Mouse (Mus musculus) CH12.LX (cell line): Measurements from ENCODE around the gene Dlg2. TPM values are rescaled to one million over a fixed set of nuclear protein-coding genes. Genes with fewer than 3 reads are reported as not detected.
A peak's percentile ranks its signal among the peaks of the same experiment; 100 is the strongest.

Experiments
- DNase-seq: peaks from one replicate; pipeline ENCODE4 v3.0.0-alpha.2; 2013; ENCODE audit errors: extremely low read depth
- H3K27ac ChIP-seq: 2 replicates; pipeline ENCODE4 v1.5.1; 2012; ENCODE audit warnings: low read depth, mild to moderate bottlenecking, control low read depth, moderate library complexity; ENCODE audit not compliant: insufficient read depth
- H3K27me3 ChIP-seq: replicated peaks from 2 replicates; pipeline ENCODE3; 2012; ENCODE audit warnings: inconsistent platforms
- H3K36me3 ChIP-seq, 2 experiments: replicated peaks in 1 of 2; 2 replicates each; pipeline versions ENCODE3 to v1.6.1; 2012; ENCODE audit warnings: inconsistent platforms in 1 of 2, low read length in 1 of 2, mild to moderate bottlenecking in 1 of 2, mixed read lengths in 1 of 2, moderate library complexity in 1 of 2; ENCODE audit not compliant: control insufficient read depth in 1 of 2, insufficient read depth in 1 of 2
- H3K4me1 ChIP-seq, 2 experiments: 2 replicates each; pipeline ENCODE4 v1.6.1; 2012; ENCODE audit warnings: inconsistent platforms in 1 of 2, moderate library complexity in 1 of 2; ENCODE audit not compliant: insufficient read depth in 2 of 2, control insufficient read depth in 1 of 2
- H3K4me2 ChIP-seq: 2 replicates; pipeline ENCODE4 v1.6.1; 2012; ENCODE audit warnings: low read depth, mild to moderate bottlenecking, control low read depth; ENCODE audit not compliant: poor library complexity, insufficient read depth, severe bottlenecking
- H3K4me3 ChIP-seq, 3 experiments: fragments of 150-350 bp in 1 of 3; sonication (generic) in 1 of 3; replicated peaks in 1 of 3; 2 replicates each; pipeline versions ENCODE3 to v1.5.1; 2011 to 2012; ENCODE audit warnings: low read depth in 2 of 3, low read length in 2 of 3, mild to moderate bottlenecking in 2 of 3, moderate library complexity in 2 of 3, control low read depth in 1 of 3, improper control_type of control experiment in 1 of 3, inconsistent platforms in 1 of 3, mixed read lengths in 1 of 3; ENCODE audit not compliant: poor library complexity in 1 of 3
- H3K79me2 ChIP-seq: replicated peaks from 2 replicates; pipeline ENCODE4 v1.6.1; 2012; ENCODE audit warnings: mild to moderate bottlenecking, moderate library complexity; ENCODE audit not compliant: control insufficient read depth, poor library complexity, insufficient read depth, severe bottlenecking; ENCODE audit errors: extremely low read depth
- H3K9ac ChIP-seq: 2 replicates; pipeline ENCODE4 v1.6.1; 2012; ENCODE audit warnings: low read depth, mild to moderate bottlenecking, control low read depth, moderate library complexity; ENCODE audit not compliant: insufficient read depth
- H3K9me3 ChIP-seq: replicated peaks from 2 replicates; pipeline ENCODE3; 2012; ENCODE audit warnings: low read length, inconsistent platforms, mixed read lengths
- BHLHE40 ChIP-seq: IDR thresholded peaks from 2 replicates; pipeline ENCODE4 v1.6.1; 2011; ENCODE audit warnings: mild to moderate bottlenecking, low read depth, low read length, improper control_type of control experiment
- CHD2 ChIP-seq: IDR thresholded peaks from 2 replicates; pipeline ENCODE4 v1.6.1; 2011; ENCODE audit warnings: low read length, improper control_type of control experiment
- E2F4 ChIP-seq: IDR thresholded peaks from 2 replicates; pipeline ENCODE4 v1.6.1; 2011; ENCODE audit warnings: low read depth, low read length, improper control_type of control experiment; ENCODE audit not compliant: insufficient replicate concordance
- ELF1 ChIP-seq: IDR thresholded peaks from 2 replicates; pipeline ENCODE4 v1.6.1; 2014; ENCODE audit warnings: low read depth, mild to moderate bottlenecking, inconsistent platforms, low read length, improper control_type of control experiment
- EP300 ChIP-seq: IDR thresholded peaks from 2 replicates; pipeline ENCODE4 v1.6.1; 2011; ENCODE audit warnings: low read length, improper control_type of control experiment
- ETS1 ChIP-seq: conservative IDR thresholded peaks from 2 replicates; pipeline ENCODE4 v1.6.1; 2012; ENCODE audit warnings: low read depth, mild to moderate bottlenecking, inconsistent platforms, low read length, improper control_type of control experiment, moderate library complexity
- GABPA ChIP-seq: IDR thresholded peaks from 2 replicates; pipeline ENCODE4 v1.6.1; 2012; ENCODE audit warnings: low read depth, low read length, improper control_type of control experiment, inconsistent platforms; ENCODE audit not compliant: insufficient replicate concordance
- HCFC1 ChIP-seq: IDR thresholded peaks from 2 replicates; pipeline ENCODE4 v1.6.1; 2012; ENCODE audit warnings: low read depth, mild to moderate bottlenecking, inconsistent platforms, low read length, improper control_type of control experiment
- IRF4 ChIP-seq: IDR thresholded peaks from 2 replicates; pipeline ENCODE4 v1.6.1; 2014; ENCODE audit warnings: low read depth, mild to moderate bottlenecking, inconsistent platforms, low read length, improper control_type of control experiment
- KAT2A ChIP-seq: IDR thresholded peaks from 2 replicates; pipeline ENCODE4 v1.6.1; 2012; ENCODE audit warnings: low read length, improper control_type of control experiment, inconsistent platforms; ENCODE audit not compliant: insufficient replicate concordance
- MAX ChIP-seq: IDR thresholded peaks from 2 replicates; pipeline ENCODE4 v1.6.1; 2011; ENCODE audit warnings: low read length, improper control_type of control experiment
- MXI1 ChIP-seq: IDR thresholded peaks from 2 replicates; pipeline ENCODE4 v1.6.1; 2011; ENCODE audit warnings: mild to moderate bottlenecking, low read depth, low read length, improper control_type of control experiment
- NELFE ChIP-seq: IDR thresholded peaks from 2 replicates; pipeline ENCODE4 v1.6.1; 2011; ENCODE audit warnings: low read depth, low read length, improper control_type of control experiment
- NRF1 ChIP-seq: IDR thresholded peaks from 2 replicates; pipeline ENCODE4 v1.6.1; 2014; ENCODE audit warnings: low read depth, mild to moderate bottlenecking, inconsistent platforms, low read length, improper control_type of control experiment, moderate library complexity
- POLR2A ChIP-seq: IDR thresholded peaks from 2 replicates; pipeline ENCODE4 v1.6.1; 2011; ENCODE audit warnings: low read depth, mild to moderate bottlenecking, improper control_type of control experiment, low read length
- POLR2AphosphoS2 ChIP-seq: IDR thresholded peaks from 2 replicates; pipeline ENCODE4 v1.6.1; 2011; ENCODE audit warnings: low read depth, low read length, improper control_type of control experiment
- RAD21 ChIP-seq: IDR thresholded peaks from 2 replicates; pipeline ENCODE4 v1.6.1; 2011; ENCODE audit warnings: low read depth, mild to moderate bottlenecking, low read length, improper control_type of control experiment, moderate library complexity
- RCOR1 ChIP-seq: conservative IDR thresholded peaks from 2 replicates; pipeline ENCODE4 v1.6.1; 2012; ENCODE audit warnings: low read depth, mild to moderate bottlenecking, inconsistent platforms, low read length, improper control_type of control experiment
- SMC3 ChIP-seq: IDR thresholded peaks from 2 replicates; pipeline ENCODE4 v1.6.1; 2011; ENCODE audit warnings: low read depth, low read length, improper control_type of control experiment
- TBP ChIP-seq: conservative IDR thresholded peaks from 2 replicates; pipeline ENCODE4 v1.6.1; 2011; ENCODE audit warnings: low read depth, low read length, improper control_type of control experiment
- TCF12 ChIP-seq: IDR thresholded peaks from 2 replicates; pipeline ENCODE4 v1.6.1; 2014; ENCODE audit warnings: low read depth, mild to moderate bottlenecking, inconsistent platforms, low read length, improper control_type of control experiment
- UBTF ChIP-seq: IDR thresholded peaks from 2 replicates; pipeline ENCODE4 v1.6.1; 2012; ENCODE audit warnings: low read depth, mild to moderate bottlenecking, inconsistent platforms, low read length, improper control_type of control experiment, moderate library complexity
- USF1 ChIP-seq: IDR thresholded peaks from 2 replicates; pipeline ENCODE4 v1.6.1; 2014; ENCODE audit warnings: low read depth, mild to moderate bottlenecking, inconsistent platforms, low read length, improper control_type of control experiment
- USF2 ChIP-seq: conservative IDR thresholded peaks from 2 replicates; pipeline ENCODE4 v1.6.1; 2011; ENCODE audit warnings: low read depth, low read length, improper control_type of control experiment
- ZC3H11A ChIP-seq: IDR thresholded peaks from 2 replicates; pipeline ENCODE4 v1.6.1; 2012; ENCODE audit warnings: low read depth, mild to moderate bottlenecking, inconsistent platforms, low read length, improper control_type of control experiment
- ZKSCAN1 ChIP-seq: IDR thresholded peaks from 2 replicates; pipeline ENCODE4 v1.6.1; 2012; ENCODE audit warnings: low read depth, inconsistent platforms, low read length, improper control_type of control experiment, borderline replicate concordance
- ZMIZ1 ChIP-seq: IDR thresholded peaks from 2 replicates; pipeline ENCODE4 v1.6.1; 2012; ENCODE audit warnings: low read depth, mild to moderate bottlenecking, inconsistent platforms, low read length, improper control_type of control experiment
- dilution Hi-C: fragments of 300-500 bp; cut with MboI; formaldehyde crosslinking; loops from 2 replicates; pipeline ENCODE4 v1.14.3; 2020; ENCODE audit warnings: low sequenced_read_pairs; ENCODE audit not compliant: extremely low pct_unique_long_range_greater_than_20kb, extremely low pct_ligation_motif_present
- in situ Hi-C: fragments of 300-500 bp; cut with MboI; formaldehyde crosslinking; loops from 3 replicates; pipeline ENCODE4 v1.14.3; 2019; ENCODE audit warnings: low sequenced_read_pairs, low pct_ligation_motif_present, low pct_unique_long_range_greater_than_20kb, mixed read lengths
- polyA plus RNA-seq: library from polyadenylated mRNA; unstranded; fragments of >175 nt; gene quantifications from 2 replicates; pipeline ENCODE4 v1.2.1, GENCODE M21; 2012; ENCODE audit warnings: low read depth; ENCODE audit not compliant: insufficient read length
- total RNA-seq, 2 experiments: library from RNA; depleted of rRNA; stranded (reverse); fragments of 300-350 nt in 1 of 2; fragments of >200 nt in 1 of 2; gene quantifications; 2 replicates each; pipeline ENCODE4 v1.2.3; 2012 to 2014

Gene Dlg2
- total and polyA plus RNA-seq, 3 experiments = 0.36 TPM; not detected in 2

DNA sequence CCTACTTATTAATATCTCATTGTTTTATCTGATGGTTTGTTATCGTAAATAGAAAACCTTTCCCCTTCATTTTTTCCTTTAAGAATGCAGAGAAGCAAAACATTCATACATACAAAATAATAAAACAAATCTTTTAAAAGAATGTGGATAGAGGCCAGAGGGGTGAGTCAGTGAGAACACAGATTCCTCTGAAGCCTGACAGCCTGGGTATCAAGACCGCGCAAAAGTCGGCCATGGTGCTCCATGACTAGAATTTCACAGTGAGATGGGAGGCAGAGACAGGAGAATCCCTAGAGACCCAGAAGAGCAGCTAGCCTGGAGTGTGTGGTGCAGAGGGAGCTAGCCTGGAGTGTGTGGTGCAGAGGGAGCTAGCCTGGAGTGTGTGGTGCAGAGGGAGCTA is 2010.4 kb downstream of the Dlg2 start:
- dilution Hi-C loops (no loop called here), in situ Hi-C loops (no loop called here)
- Histone ChIP-seq H3K79me2 (no peaks in the 10 kb centered on the region), H3K27ac (no peak overlapping the region), H3K4me3 (no peak overlapping the region), H3K9ac (no peak overlapping the region), H3K27me3 (no peaks in the 10 kb centered on the region), H3K4me1 (peaks cover 2 to 25% of the 10 kb centered on the region in 2 experiments; a peak in 3 of 4 replicates), H3K4me2 (no peak overlapping the region), H3K9me3 (no peaks in the 10 kb centered on the region), H3K36me3 (no peaks in the 10 kb centered on the region)
- TF ChIP-seq POLR2AphosphoS2 = no peak
- TF ChIP-seq BHLHE40 = no peak
- TF ChIP-seq USF2 = no peak
- TF ChIP-seq E2F4 = no peak
- TF ChIP-seq NRF1 = no peak
- TF ChIP-seq ZC3H11A = no peak
- TF ChIP-seq RAD21 = no peak
- no peak for TF ChIP-seq ELF1
- TF ChIP-seq KAT2A = no peak
- no peak for DNase-seq

- H3K4me2 ChIP-seq = no peak overlapping the region; the same call in 1 of the 2 replicates
- in situ Hi-C loops (no loop called here), dilution Hi-C loops (no loop called here)
- no peak for TF ChIP-seq HCFC1
- no peak for TF ChIP-seq TBP
- no peak for TF ChIP-seq ZMIZ1
- no peak for TF ChIP-seq USF2
- no peak for TF ChIP-seq CHD2
- TF ChIP-seq SMC3 = no peak
- no peaks in the 10 kb centered on the region for H3K36me3 ChIP-seq
- no peaks in the 10 kb centered on the region for H3K9me3 ChIP-seq
- H3K27me3 ChIP-seq = no peaks in the 10 kb centered on the region
- H3K79me2 ChIP-seq = no peaks in the 10 kb centered on the region
- no peak overlapping the region for H3K9ac ChIP-seq
- H3K4me1 ChIP-seq = peaks cover 9 to 38% of the 10 kb centered on the region in 2 experiments; a peak in 3 of 4 replicates
- H3K27ac ChIP-seq = no peak overlapping the region
- H3K4me3 ChIP-seq = no peak overlapping the region
- no peak for DNase-seq
These were observed 2015.8 kb downstream of the Dlg2 start for GRCm38 (mm10) chr7:92492262-92492661.

DNA sequence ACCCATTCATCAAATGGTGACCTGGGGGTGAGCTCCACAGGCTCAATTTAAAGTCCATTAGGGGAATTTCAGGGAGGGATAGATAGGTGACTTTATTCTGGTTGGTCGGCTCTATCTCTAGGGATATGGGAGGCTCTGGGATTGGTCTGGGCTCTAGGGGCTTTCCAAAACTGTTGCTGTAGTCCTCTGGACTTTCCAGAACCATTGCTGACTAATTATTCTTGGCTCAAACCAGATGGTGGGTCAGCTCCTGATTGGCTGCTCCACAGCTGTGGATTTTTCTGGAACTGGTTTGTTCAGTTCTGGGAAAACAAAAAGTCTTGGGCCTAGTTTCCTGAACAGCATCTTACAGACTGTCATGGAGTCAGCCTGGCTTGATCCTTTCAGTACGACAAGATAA is 2017.0 kb downstream of the Dlg2 start:
- TF ChIP-seq TCF12 (no peak), USF1 (no peak), MXI1 (no peak), CHD2 (no peak), ZKSCAN1 (no peak), NELFE (no peak), UBTF (no peak), ZMIZ1 (no peak), EP300 (no peak; the same call in 1 of the 2 replicates), USF2 (no peak), HCFC1 (no peak), MAX (no peak), ETS1 (no peak), GABPA (no peak), POLR2A (no peak), RCOR1 (no peak), IRF4 (no peak)
- H3K4me2 ChIP-seq = no peak overlapping the region
- no peaks in the 10 kb centered on the region for H3K9me3 ChIP-seq
- H3K9ac ChIP-seq = no peak overlapping the region
- H3K27ac ChIP-seq = no peak overlapping the region
- dilution Hi-C loops = no loop called here
- peaks cover 9 to 38% of the 10 kb centered on the region in 2 experiments; a peak in 3 of 4 replicates for H3K4me1 ChIP-seq
- no peaks in the 10 kb centered on the region for H3K27me3 ChIP-seq
- H3K4me3 ChIP-seq = no peak overlapping the region
- no peaks in the 10 kb centered on the region for H3K36me3 ChIP-seq
- in situ Hi-C loops = no loop called here
- no peaks in the 10 kb centered on the region for H3K79me2 ChIP-seq
- DNase-seq = peak; percentile 34
